Mouse (Mus musculus): ENCODE results near the gene Cic. TPM values are rescaled to one million over a fixed set of nuclear protein-coding genes. Genes with fewer than 3 reads are reported as not detected.

Cic gene
- total and polyA plus RNA-seq, 2 experiments from 2014 or later: 31.9 to 145 TPM

GRCm38 (mm10) chr7:25294495-25294894 is 27.0 kb downstream of the Cic start:
- no peak for TF ChIP-seq CTCF (IDR thresholded peaks at IDR 0.05)
- H3K4me2 ChIP-seq (ENCODE audit: low read depth, low read length, poor library complexity, severe bottlenecking): no peak overlapping the region
- no peaks in the 10 kb centered on the region for H3K9me3 ChIP-seq (ENCODE audit: low read length)
- H3K27ac ChIP-seq (ENCODE audit: low read depth, low read length): no peak overlapping the region
- WGBS: 98% methylated on average over 4 of the region's 4 CpGs
- peaks cover 6% of the 10 kb centered on the region; the same call in 1 of the 2 replicates for H3K4me1 ChIP-seq (ENCODE audit: insufficient read depth, low read length)
- H3K36me3 ChIP-seq (ENCODE audit: insufficient read depth, low read length): peaks cover 43% of the 10 kb centered on the region
- no peak overlapping the region for H3K9ac ChIP-seq (replicated peaks; ENCODE audit: low read length, poor library complexity, severe bottlenecking)
- H3K4me3 ChIP-seq (ENCODE audit: low read depth, low read length): no peak overlapping the region
- no peak for DNase-seq (ENCODE audit: low spot score)
- H3K27me3 ChIP-seq (ENCODE audit: insufficient read depth, low read length): no peaks in the 10 kb centered on the region
- ATAC-seq (ENCODE audit: low FRiP score): no peak

GRCm38 (mm10) chr7:25294960-25295722 is 27.6 kb downstream of the Cic start:
- H3K4me2 ChIP-seq (ENCODE audit: low read depth, low read length, poor library complexity, severe bottlenecking): no peak overlapping the region
- no peak for ATAC-seq (ENCODE audit: low FRiP score)
- peaks cover 6% of the 10 kb centered on the region; the same call in 1 of the 2 replicates for H3K4me1 ChIP-seq (ENCODE audit: insufficient read depth, low read length)
- H3K9ac ChIP-seq (replicated peaks; ENCODE audit: low read length, poor library complexity, severe bottlenecking): no peak overlapping the region
- H3K27me3 ChIP-seq (ENCODE audit: insufficient read depth, low read length): no peaks in the 10 kb centered on the region
- 88% methylated on average over 12 of the region's 12 CpGs for WGBS
- no peak overlapping the region for H3K4me3 ChIP-seq (ENCODE audit: low read depth, low read length)
- no peak overlapping the region for H3K27ac ChIP-seq (ENCODE audit: low read depth, low read length)
- TF ChIP-seq CTCF (IDR thresholded peaks at IDR 0.05): no peak
- H3K9me3 ChIP-seq (ENCODE audit: low read length): no peaks in the 10 kb centered on the region
- no peak for DNase-seq (ENCODE audit: low spot score)
- H3K36me3 ChIP-seq (ENCODE audit: insufficient read depth, low read length): peaks cover 39% of the 10 kb centered on the region

GRCm38 (mm10) chr7:25296945-25297453 is 29.5 kb downstream of the Cic start:
- peak overlapping the region; percentile 91 for H3K27ac ChIP-seq (ENCODE audit: low read depth, low read length)
- ATAC-seq (ENCODE audit: low FRiP score) (peak; percentile 24), DNase-seq (ENCODE audit: low spot score) (peak; percentile 15)
- WGBS: under 1% methylated on average over 21 of the region's 21 CpGs
- H3K36me3 ChIP-seq (ENCODE audit: insufficient read depth, low read length): peaks cover 21% of the 10 kb centered on the region
- no peaks in the 10 kb centered on the region for H3K9me3 ChIP-seq (ENCODE audit: low read length)
- H3K4me3 ChIP-seq (ENCODE audit: low read depth, low read length): peak overlapping the region; percentile 73
- H3K9ac ChIP-seq (replicated peaks; ENCODE audit: low read length, poor library complexity, severe bottlenecking): peak overlapping the region; percentile 68
- H3K4me1 ChIP-seq (ENCODE audit: insufficient read depth, low read length): peaks cover 6% of the 10 kb centered on the region; the same call in 1 of the 2 replicates
- no peak for TF ChIP-seq CTCF (IDR thresholded peaks at IDR 0.05)
- no peaks in the 10 kb centered on the region for H3K27me3 ChIP-seq (ENCODE audit: insufficient read depth, low read length)
- H3K4me2 ChIP-seq (ENCODE audit: low read depth, low read length, poor library complexity, severe bottlenecking): peak overlapping the region; percentile 55

GRCm38 (mm10) chr7:25297454-25298325 is 30.2 kb downstream of the Cic start, which contains the start of gene Pafah1b3:
Pafah1b3 (minus strand) TSS chr7:25297986.
- peaks cover 19% of the 10 kb centered on the region for H3K36me3 ChIP-seq (ENCODE audit: insufficient read depth, low read length)
- H3K9ac ChIP-seq (replicated peaks; ENCODE audit: low read length, poor library complexity, severe bottlenecking): peak within 1 kb of the TSS; percentile 68
- H3K4me3 ChIP-seq (ENCODE audit: low read depth, low read length): peak within 1 kb of the TSS; percentile 73
- H3K4me2 ChIP-seq (ENCODE audit: low read depth, low read length, poor library complexity, severe bottlenecking): peak within 1 kb of the TSS; percentile 55
- H3K9me3 ChIP-seq (ENCODE audit: low read length): no peaks in the 10 kb centered on the region
- WGBS: under 1% methylated on average over 50 of the region's 52 CpGs
- peak; percentile 64 for TF ChIP-seq CTCF (IDR thresholded peaks at IDR 0.05)
- H3K27ac ChIP-seq (ENCODE audit: low read depth, low read length): peak within 1 kb of the TSS; percentile 91
- no peaks in the 10 kb centered on the region for H3K27me3 ChIP-seq (ENCODE audit: insufficient read depth, low read length)
- ATAC-seq (ENCODE audit: low FRiP score) (peak; percentile 87), DNase-seq (ENCODE audit: low spot score) (peak; percentile 98)
- H3K4me1 ChIP-seq (ENCODE audit: insufficient read depth, low read length): peaks cover 6% of the 10 kb centered on the region; the same call in 1 of the 2 replicates

- Histone ChIP-seq H3K4me2 (ENCODE audit: low read depth, low read length, poor library complexity, severe bottlenecking) (peak within 1 kb of the TSS; percentile 15; the same call in 1 of the 2 replicates), H3K4me3 (ENCODE audit: low read depth, low read length) (no peak within 1 kb of the TSS), H3K9ac (replicated peaks; ENCODE audit: low read length, poor library complexity, severe bottlenecking) (no peak within 1 kb of the TSS), H3K36me3 (ENCODE audit: insufficient read depth, low read length) (no peaks in the 10 kb centered on the region), H3K27me3 (ENCODE audit: insufficient read depth, low read length) (no peaks in the 10 kb centered on the region), H3K27ac (ENCODE audit: low read depth, low read length) (no peak within 1 kb of the TSS), H3K4me1 (ENCODE audit: insufficient read depth, low read length) (peaks cover 7% of the 10 kb centered on the region; the same call in 1 of the 2 replicates), H3K9me3 (ENCODE audit: low read length) (no peaks in the 10 kb centered on the region)
- peak; percentile 82 for DNase-seq (ENCODE audit: low spot score)
- 52% methylated on average over 19 of the region's 19 CpGs for WGBS
- ATAC-seq (ENCODE audit: low FRiP score): peak; percentile 66
- no peak for TF ChIP-seq CTCF (IDR thresholded peaks at IDR 0.05)
Observed at GRCm38 (mm10) chr7:25301063-25301462, 33.6 kb downstream of the Cic start, which contains the start of gene Prr19. Prr19 (plus strand) TSS chr7:25301411.
